Mouse (Mus musculus) spleen, adult 2 months (tissue): ENCODE measurements at regions not wholly inside any gene's neighbourhood (a gene's known extent, or its start where the extent isn't known, plus 50 kb on each side); places are given as distances from the start of the nearest gene placed in this dataset.

ENCODE experiments used
- DNase-seq, 2 experiments: peaks; one replicate each; pipeline versions ENCODE4 v3.0.0 to v3.0.0-alpha.2; 2012 to 2021; ENCODE audit warnings: low spot score in 2 of 2, low read depth in 1 of 2
- H3K27ac ChIP-seq: fragments of 200-500 bp; 2 replicates; pipeline ENCODE4 v1.5.1; 2012; ENCODE audit warnings: low read length, inconsistent platforms; ENCODE audit not compliant: insufficient read depth
- H3K27me3 ChIP-seq: fragments of 200-500 bp; 2 replicates; pipeline ENCODE4 v1.6.1; 2012; ENCODE audit warnings: mild to moderate bottlenecking, moderate library complexity, low read length, inconsistent platforms; ENCODE audit not compliant: control insufficient read depth, insufficient read depth
- H3K36me3 ChIP-seq: fragments of 200-500 bp; 2 replicates; pipeline ENCODE4 v1.6.1; 2012; ENCODE audit warnings: mild to moderate bottlenecking, low read length, inconsistent platforms; ENCODE audit not compliant: control insufficient read depth, insufficient read depth
- H3K4me1 ChIP-seq: fragments of 200-500 bp; 2 replicates; pipeline ENCODE4 v1.6.1; 2011; ENCODE audit warnings: inconsistent platforms; ENCODE audit not compliant: control insufficient read depth, insufficient read depth, insufficient read length
- H3K4me3 ChIP-seq: fragments of 200-500 bp; 2 replicates; pipeline ENCODE4 v1.5.1; 2011; ENCODE audit warnings: mild to moderate bottlenecking, inconsistent platforms; ENCODE audit not compliant: insufficient read depth, insufficient read length; ENCODE audit errors: extremely low read depth
- CTCF ChIP-seq: fragments of 200-500 bp; IDR thresholded peaks from 2 replicates; pipeline ENCODE4 v1.5.1; 2011; ENCODE audit warnings: mild to moderate bottlenecking, inconsistent platforms; ENCODE audit not compliant: insufficient read depth, insufficient read length, insufficient replicate concordance; ENCODE audit errors: extremely low read depth
- POLR2A ChIP-seq: fragments of 200-500 bp; IDR thresholded peaks from 2 replicates; pipeline ENCODE4 v1.6.1; 2011; ENCODE audit warnings: low read depth, low read length, inconsistent platforms
- WGBS: fragments of 180-500 bp; shearing (Covaris S2); methylation state at CpG from one replicate; pipeline ENCODE4 v1.1.7; 2018; 5-methylcytosine and 5-hydroxymethylcytosine counted together

DNA sequence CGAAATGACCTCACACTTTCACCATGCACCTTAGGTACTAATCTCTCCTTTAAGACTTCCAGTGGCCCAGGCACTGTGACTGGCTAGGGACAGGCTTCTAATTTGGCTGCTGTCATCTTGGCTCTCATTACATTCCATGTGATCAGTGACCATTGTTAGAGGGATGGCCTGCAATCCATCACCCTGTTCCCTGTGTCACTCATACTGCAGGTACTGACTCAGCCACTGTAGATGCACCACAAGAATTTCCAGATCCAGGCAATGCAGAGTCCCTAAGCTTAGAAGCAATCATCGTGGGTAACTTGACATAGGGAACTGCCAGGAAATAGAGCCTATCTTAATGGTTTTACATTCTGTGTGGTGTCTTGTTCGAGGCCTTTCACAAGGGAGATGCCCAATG, 92.1 kb upstream of the Krr1 start:
- no peak for TF ChIP-seq POLR2A
- TF ChIP-seq CTCF = no peak
- Histone ChIP-seq H3K27ac (no peak overlapping the region), H3K4me1 (no peaks in the 10 kb centered on the region), H3K27me3 (no peaks in the 10 kb centered on the region), H3K36me3 (no peaks in the 10 kb centered on the region), H3K4me3 (no peak overlapping the region)
- 81% methylated on average over 3 of the region's 3 CpGs for WGBS
- DNase-seq = no peak

DNA sequence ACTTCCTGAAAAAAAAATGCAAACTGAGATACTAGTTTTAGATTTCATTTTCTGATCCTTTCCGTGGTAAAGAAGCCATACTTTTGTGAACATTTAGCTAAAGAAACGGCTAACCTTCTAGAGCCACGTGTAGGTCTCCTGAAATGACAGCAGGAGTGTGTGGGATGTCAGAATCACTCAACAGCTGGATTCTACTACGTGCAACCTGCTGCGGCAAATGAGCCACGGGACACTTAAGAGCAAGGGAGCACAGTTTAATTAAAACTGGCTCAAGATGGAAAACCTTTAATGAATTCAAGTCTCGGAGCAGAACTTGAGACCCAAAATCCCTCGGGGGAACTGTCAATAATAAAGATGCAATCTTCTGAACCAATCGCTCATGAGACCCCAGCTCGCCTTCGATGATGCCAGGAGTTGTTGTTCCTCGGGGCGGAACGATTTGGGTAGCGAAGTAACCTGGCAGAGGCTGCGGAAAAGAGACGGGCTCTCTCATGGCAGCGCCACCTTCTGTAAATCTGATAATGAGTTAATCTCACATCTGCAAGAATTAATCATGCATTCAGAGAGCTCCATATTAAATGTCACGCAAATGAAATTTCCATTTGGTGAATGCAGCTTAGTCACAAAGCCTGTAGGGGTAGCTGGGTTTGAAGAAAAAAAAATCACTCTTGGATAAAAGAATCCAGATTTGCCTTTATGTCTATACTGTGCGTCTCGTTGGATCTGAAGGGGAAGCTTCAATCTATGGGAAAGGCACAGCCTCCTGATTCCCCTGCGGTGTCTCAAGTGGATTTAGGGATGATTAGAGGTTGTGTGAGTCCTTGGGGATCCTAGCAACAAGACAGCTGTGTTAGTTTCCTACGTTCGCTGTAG, 90.9 kb upstream of the Krr1 start:
- Histone ChIP-seq H3K4me1 (no peaks in the 10 kb centered on the region), H3K27ac (no peak overlapping the region), H3K36me3 (no peaks in the 10 kb centered on the region), H3K27me3 (no peaks in the 10 kb centered on the region), H3K4me3 (no peak overlapping the region)
- WGBS = 90% methylated on average over 24 of the region's 24 CpGs
- no peak for TF ChIP-seq POLR2A
- no peak for TF ChIP-seq CTCF
- no peak for DNase-seq

DNA sequence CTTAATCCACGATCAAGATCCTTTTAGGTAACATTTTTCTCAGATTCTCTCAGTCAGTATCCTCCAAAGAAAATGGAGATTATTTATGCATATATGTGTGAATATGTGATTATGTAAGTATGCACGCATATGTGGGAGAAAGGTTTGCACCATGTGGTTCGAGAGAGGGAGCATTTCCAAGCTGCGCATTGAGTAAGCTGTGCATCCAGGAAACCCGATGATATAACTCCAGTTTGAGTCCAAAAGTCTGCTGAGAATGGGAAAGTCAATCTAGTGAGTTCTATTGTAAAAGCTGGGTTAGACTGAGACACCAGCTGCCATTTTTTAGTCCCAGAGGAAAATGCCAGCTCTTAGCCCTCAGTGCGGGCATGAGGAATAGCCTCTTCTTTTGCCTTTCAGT, 89.9 kb upstream of the Krr1 start:
- H3K4me3 ChIP-seq = no peak overlapping the region
- no peaks in the 10 kb centered on the region for H3K36me3 ChIP-seq
- DNase-seq = no peak
- WGBS = 94% methylated on average over 6 of the region's 6 CpGs
- no peaks in the 10 kb centered on the region for H3K4me1 ChIP-seq
- no peak for TF ChIP-seq CTCF
- TF ChIP-seq POLR2A = no peak
- H3K27me3 ChIP-seq = no peaks in the 10 kb centered on the region
- H3K27ac ChIP-seq = no peak overlapping the region

DNA sequence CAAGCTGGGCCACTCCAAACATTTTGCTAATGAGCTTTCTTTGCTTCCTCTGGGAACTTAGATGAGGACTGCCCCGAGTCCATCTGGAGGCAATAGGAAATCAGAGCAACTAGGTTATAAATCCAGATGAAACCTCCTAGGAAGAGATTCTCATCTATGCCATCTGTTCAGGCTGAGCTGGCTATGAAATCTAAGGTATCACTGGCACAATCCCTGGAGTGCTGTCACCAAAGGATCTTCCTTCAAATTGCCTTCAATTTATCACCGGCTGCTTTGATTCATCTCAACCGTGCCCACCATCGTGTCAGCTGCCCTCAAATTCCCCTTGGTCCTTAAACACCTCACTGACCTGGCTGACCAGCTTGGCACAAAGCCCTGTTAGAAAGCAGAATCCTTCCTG, 87.8 kb upstream of the Krr1 start:
- Histone ChIP-seq H3K4me1 (no peaks in the 10 kb centered on the region), H3K27ac (no peak overlapping the region), H3K36me3 (no peaks in the 10 kb centered on the region), H3K4me3 (no peak overlapping the region), H3K27me3 (no peaks in the 10 kb centered on the region)
- DNase-seq = no peak
- TF ChIP-seq CTCF (no peak), POLR2A (no peak)
- WGBS = 85% methylated on average over 4 of the region's 4 CpGs

DNA sequence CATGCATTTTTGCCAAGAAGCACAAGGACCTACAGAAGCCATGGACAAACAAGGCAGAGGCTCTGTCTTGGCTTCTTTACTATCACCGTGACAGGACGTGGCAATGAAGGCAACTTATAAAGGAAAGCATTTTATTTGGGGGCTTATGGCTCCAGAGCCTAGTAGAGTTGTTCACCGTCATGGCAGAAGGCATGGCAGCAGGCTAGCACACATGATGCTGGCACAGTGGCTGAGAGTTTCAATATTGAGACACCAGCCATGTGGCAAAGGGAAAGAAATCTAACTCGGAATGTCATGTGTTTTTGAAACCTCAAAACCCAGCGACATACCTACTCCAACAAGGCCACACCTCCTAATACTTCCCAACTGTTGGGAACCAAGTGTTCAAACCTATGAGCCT, 83.4 kb upstream of the Krr1 start:
- whole genome bisulfite sequencing = 92% methylated on average over 5 of the region's 5 CpGs
- no peak overlapping the region for H3K4me3 ChIP-seq
- DNase-seq = no peak
- no peaks in the 10 kb centered on the region for H3K27me3 ChIP-seq
- no peaks in the 10 kb centered on the region for H3K36me3 ChIP-seq
- TF ChIP-seq POLR2A = no peak
- TF ChIP-seq CTCF = no peak
- H3K4me1 ChIP-seq = no peaks in the 10 kb centered on the region
- no peak overlapping the region for H3K27ac ChIP-seq

DNA sequence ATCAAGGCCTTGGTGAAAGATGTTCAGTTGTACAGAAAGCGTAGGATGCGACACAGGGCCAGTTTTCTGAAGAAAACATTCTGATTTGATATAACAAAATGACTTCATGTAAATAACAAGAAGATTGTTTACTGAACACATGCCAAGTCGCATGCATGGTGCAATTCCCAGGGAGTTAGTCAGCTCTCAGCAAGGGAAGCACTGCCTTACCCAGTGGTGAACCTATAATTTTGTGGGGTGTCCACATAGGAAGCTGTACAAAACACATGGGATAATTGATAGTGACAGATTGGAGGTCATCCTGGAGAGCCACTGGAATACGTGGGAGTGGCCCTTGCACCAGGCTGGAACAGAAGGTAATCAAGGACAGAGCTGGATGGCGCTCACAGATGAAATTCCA, 79.0 kb upstream of the Krr1 start:
- TF ChIP-seq CTCF (no peak), POLR2A (no peak)
- H3K27ac ChIP-seq = no peak overlapping the region
- 89% methylated on average over 5 of the region's 5 CpGs for WGBS
- no peaks in the 10 kb centered on the region for H3K27me3 ChIP-seq
- no peaks in the 10 kb centered on the region for H3K36me3 ChIP-seq
- no peak overlapping the region for H3K4me3 ChIP-seq
- H3K4me1 ChIP-seq = no peaks in the 10 kb centered on the region
- DNase-seq = no peak

DNA sequence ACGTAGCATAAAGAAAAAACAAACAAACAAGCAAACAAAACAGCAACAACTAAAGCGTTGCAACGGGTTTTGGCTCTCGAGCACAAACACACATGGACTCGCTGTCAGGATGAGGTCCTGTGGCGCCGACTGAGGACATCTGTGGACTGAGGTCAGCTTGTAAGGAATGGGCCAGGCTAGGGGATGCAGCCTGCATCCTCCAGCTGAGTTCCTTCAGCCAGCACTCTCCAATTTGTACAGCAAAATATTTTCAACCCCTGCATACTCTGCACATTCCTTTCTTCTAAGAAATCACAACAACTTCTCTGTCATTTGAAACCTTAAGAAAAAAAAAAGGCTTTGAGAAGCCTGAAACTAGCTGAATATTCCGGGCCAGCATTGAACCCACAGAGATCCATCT, 78.5 kb upstream of the Krr1 start:
- no peaks in the 10 kb centered on the region for H3K27me3 ChIP-seq
- TF ChIP-seq POLR2A = no peak
- no peak overlapping the region for H3K4me3 ChIP-seq
- DNase-seq = no peak
- no peak overlapping the region for H3K27ac ChIP-seq
- H3K4me1 ChIP-seq = no peaks in the 10 kb centered on the region
- WGBS = 91% methylated on average over 8 of the region's 8 CpGs
- H3K36me3 ChIP-seq = no peaks in the 10 kb centered on the region
